Mouse (Mus musculus): ENCODE measurements around the gene Uvrag.

The Uvrag gene

DNA sequence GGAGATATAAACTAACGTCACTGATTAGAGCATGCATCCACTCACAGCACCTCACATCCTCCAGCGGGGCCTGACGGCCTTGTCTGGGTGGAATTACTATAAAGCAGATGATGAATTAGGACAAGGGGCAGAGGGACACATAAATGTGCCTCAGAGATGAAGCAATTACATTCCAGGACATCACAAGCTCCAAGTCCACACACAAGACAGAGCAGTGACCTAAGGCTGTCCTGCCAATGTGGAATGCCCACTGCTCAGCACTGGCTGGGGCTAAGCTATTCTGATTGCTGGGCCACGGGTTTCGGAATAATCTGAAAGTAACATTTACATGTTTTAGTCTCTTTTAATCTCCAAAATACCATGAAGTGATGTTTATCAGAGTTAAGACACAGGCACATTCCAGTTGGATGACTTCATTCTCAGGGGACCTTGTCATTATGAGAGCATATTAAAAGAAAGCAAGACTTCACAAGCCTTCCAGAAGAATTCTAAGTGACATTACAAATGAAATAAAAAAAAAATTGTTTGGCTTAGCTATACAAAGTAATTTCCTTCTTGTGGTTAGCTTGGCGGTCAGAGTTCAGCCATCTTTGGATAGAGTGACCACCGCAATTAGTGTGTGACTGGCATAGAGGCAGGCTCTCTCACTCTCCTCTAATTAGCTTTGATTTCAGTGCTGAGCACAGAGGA, 212.5 kb downstream of the Uvrag start:
- no peak for DNase-seq (ENCODE audit: low read depth)

DNA sequence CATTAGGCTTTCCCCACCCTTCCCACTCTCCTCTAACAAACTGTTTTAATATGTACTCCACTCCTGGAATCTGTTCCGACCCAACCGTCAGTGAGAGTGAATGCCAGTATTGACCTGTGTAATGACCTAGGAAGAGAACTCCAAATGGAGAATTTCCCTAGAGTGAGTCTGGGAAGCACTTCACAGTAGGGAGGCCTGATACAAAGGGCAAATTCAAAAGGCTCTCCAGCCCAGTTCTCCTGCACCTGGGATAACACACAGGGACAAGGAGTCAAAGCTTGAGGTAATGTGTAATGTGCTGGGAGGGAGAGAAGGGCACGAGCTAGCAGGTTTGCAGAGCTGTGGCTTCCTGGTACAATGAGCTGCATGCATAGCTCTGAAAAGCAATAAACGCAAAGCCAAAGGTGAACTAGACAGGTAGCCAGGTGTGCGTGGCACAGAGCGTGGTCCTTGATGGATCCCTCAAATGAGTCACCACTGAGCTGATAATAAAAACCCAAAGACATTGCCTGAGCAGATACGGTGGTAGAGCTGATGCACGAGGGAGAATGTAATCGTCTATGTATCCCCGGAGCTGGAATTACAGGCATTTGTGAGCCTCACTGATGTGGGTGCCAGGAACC, 213.9 kb downstream of the Uvrag start:
- DNase-seq (ENCODE audit: low read depth), result no peak

DNA sequence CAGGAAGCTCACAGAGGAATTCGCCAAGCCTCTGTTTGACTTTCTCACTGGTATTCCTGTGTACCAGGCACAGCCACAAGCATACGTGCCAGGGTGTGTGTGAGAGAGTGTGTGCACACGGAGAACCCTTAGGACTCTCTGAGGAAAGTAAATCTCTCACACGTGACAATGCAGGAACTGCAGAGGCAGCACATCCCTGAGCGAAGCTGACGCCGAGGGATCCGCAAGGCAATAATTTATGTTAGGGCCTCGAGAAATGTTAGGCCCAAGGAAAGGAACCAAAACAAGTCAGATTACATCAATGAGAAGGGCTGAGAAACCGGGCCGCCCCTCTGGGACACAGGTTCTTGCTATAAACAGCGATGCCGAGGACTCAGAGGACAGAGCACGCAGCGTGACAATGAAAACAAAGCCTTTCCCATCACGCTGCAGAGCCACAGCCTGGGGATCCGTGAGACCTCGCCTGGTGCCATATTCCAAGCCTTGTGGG, 216.5 kb downstream of the Uvrag start:
- DNase-seq (ENCODE audit: low read depth), result no peak

DNA sequence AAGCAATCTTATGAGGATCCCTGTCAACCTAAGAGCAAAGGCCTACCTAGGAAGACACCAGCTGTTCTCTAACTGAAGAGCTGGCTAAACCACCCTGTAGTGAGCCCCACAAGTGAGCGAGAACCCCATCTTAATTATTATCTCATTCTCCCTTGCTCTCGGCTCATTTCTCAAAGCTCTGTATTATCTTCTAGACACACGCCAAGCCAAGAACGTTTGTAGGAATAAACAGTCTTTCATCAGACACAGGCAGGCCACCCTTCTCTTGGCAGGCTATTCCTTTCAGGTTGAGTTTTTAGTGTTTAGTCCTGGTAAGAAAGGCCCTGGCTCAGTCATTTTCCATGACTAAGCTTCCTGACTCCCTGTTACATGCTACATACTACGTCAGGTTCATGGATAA, 218.0 kb downstream of the Uvrag start:
- peak; percentile 17 for DNase-seq (ENCODE audit: low read depth)

DNA sequence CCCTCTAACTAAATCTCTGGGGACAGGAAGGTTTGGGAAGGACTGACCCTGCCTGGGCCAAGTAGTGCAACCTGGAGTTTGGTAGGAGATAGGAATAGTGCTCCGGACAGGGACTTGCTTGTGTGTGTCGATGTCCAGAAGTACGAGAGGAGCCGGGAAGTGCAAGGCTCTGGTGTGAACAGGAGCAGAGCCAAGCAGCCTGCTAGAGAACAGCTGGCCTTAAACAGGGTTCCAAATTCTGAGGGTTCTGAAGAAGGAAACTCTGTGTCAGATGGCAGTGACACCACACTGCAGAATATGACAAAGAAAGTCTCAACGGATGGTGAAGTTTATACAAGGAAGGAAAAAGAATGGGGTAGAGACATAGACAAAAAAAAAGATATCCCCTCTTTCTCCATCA, 223.5 kb downstream of the Uvrag start:
- no peak for DNase-seq (ENCODE audit: low read depth)

DNA sequence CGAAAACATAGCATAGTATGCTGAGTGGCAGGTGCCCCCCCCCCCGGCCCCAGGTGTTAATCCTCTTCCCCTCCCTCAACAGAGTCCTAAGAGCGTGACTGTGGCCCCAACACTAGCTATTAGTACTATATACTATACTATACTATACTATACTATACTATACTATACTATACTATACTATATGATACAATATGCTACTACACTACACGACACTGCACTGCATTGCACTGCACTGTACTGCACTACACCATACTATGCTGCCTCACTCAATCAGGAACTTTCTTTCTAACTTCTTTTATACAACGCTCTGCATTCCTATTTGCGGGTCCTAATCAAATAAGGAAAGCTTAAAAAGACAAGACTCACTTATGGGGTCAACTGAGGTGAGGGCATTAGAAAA, 224.4 kb downstream of the Uvrag start:
- no peak for DNase-seq (ENCODE audit: low read depth)

DNA sequence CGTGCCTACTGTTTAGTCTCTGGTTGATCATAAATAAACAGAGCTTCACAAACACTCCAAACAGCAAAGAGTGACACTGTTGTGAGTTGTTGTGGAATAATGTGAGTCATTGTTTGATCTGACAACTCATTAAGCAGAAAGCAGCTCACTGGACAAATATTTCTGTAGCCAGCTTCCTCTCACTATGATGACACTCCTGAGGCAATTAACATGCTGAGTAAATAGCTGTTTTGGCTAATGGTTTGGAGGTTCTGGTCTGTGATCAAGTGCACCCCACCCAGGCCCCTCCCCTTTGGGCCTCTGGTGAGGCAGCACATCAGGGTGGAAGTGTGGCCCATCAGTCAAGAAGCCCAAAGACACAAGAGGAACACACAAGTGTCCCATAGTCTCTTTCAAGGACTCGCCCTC, 228.0 kb downstream of the Uvrag start:
- no peak for DNase-seq (ENCODE audit: low read depth)

DNA sequence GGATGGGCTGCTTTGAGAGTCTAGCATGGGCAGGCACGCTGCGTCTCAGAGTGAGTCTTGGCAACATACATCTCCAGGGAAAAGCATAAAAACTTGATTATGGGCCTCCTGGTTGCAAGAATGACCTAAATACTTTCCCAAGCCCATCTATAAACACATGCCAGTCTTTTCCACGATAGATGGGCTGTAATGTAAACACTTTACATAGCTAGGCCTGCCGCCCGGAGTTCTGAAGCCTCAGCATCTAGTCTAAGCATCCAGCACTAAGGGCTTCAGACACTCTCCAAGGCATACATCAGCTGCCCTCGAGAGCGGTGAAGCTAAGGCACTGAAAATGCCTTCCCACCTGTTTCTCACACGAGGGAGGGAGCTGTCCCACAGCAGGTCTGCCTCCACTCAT, 229.7 kb downstream of the Uvrag start:
- DNase-seq (ENCODE audit: low read depth), result no peak

DNA sequence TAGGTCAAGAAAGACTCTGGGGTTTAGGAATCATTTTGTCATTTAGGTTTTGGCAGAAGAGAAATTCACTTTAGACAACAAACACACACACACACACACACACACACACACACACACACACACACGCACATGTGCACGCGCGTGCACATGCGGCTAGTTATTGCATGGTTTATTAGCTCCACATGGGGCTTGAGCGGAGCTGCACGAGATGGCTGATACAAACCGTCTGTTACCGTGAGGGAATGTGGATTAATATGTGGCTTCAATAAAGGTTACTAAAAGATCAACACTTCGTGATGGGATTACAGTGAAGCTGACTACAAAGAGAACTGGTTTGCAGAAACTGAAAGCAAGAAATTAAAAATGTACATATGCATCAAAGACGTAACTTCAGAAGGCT, 230.2 kb downstream of the Uvrag start:
- DNase-seq (ENCODE audit: low read depth), result no peak

DNA sequence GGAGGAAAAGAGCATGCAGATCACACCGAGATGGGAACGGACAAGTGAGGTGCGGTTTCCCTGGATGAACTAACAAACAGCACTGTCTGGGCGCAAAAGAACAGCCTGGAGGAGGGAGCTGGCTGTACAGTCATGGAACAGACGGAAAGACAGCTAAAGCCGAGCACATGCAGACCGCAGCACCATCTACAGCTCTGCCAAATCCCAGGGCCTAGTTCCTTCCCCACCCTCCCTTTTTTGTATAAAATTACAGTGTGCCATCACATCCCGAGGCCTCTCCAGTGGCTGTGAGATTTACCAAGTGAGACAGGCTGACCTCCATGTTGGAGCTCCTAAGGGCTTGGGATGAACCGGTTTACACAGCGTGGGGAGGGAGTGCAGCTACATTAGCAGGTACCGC, 230.8 kb downstream of the Uvrag start:
- DNase-seq (ENCODE audit: low read depth), result no peak

DNA sequence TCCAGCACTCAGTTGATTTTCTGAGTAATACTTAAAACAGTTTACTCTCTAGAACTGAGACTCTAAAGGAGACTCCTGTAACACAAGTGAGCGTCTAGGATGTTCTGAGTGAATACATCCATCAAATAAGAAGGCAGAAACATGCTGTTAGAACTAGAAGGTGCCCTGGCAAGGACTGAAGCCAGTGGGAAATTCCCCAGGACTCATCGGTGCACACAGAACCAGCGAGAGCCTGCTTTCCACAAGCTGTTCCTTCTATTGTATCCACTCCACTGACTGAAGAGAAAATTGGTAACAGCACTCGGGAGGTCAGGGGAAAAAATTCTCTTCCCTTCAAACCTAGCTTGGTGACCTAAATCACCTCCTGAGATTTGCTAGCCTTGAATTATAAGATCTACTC, 233.5 kb downstream of the Uvrag start:
- DNase-seq (ENCODE audit: low read depth), result no peak

DNA sequence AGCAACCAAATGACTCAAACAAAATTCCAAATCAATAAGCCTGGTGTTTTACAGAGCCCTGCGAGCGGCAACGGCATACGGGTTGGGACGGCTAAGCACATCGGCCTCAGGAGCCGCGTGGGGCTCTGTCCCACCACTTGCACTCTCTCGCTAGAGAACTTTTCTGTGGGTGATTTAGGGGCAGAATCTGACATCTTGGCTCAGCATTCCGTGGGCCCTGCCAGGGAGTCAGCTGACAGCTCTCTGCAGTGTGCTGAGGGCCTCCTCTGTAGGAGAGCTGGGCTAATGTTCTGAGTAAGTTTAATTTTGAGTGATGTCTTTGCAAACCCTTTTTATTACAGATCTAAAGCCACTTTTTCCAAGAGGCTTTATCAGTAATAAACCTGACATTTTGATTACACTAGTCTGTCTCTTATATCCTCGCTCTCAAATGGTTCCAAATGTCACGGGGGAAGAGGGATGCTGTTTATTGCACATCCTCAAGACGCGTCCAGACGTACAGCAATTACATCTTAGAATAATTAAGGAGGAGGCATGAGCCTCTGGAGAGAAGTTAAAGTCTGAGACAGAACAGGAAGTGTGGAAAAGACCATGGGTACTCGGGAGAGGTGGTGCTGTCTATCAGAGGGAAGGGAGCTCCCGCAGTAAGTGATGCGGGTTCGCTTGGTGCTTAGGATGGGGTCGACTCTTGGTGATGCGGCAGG, 236.1 kb downstream of the Uvrag start:
- no peak for DNase-seq (ENCODE audit: low read depth)

DNA sequence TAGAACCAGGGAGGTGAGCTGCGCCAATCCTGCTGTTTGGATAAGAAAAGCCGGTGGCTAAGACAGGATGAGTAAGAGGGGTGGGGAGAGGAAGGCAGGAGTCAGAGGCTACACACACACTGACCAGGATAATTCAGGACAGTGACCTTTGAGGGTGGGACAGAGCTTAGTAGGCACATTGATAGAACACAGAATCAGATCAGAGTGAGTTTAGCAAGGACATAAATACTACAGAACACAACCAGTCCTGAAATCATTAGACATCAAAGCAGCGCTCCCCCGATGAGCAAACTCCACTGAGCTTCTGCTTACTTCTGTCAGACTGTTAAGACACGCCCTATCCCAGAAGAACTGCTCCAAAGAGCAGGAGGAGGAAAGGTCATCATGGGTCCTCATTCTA, 237.1 kb downstream of the Uvrag start:
- DNase-seq (ENCODE audit: low read depth), result no peak

DNA sequence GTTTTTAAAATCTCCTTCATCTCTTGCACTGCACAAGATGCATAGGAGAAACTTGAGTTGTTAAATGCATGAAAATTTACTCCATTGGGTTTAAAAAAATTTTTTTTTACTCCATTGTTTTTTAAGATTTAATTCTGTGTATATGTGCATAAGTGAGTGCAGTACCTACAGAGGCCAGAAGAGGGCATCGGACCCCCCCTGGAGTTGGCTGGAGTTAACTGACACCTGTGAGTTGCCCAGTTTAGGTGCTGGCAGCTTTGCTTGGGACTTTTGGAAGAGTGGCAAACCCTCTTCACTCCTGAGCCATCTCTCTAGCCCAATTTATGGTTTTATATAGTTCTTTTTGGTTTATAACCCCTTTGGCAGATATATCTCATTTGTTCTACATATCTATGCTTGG, 239.8 kb downstream of the Uvrag start:
- no peak for DNase-seq (ENCODE audit: low read depth)

DNA sequence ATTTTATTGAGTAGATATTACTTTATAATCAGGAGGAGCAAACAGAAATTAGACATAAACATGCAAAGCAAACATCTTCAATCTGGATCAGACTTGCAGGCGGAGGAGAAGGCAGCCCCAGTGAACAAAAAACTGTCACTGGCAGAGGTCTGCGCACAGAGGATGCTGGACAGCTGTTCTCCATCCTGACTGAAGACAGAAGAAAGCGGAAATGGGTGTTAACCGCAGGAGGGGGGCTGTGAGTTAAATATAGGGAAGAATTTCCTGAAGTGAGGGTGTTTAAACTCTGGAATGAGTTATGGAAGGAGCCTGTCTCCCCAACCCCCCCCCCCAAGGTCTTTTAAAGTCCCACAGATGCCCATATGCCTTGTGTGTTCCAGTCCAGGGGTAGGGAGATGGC, 241.1 kb downstream of the Uvrag start:
- DNase-seq (ENCODE audit: low read depth), result no peak

DNA sequence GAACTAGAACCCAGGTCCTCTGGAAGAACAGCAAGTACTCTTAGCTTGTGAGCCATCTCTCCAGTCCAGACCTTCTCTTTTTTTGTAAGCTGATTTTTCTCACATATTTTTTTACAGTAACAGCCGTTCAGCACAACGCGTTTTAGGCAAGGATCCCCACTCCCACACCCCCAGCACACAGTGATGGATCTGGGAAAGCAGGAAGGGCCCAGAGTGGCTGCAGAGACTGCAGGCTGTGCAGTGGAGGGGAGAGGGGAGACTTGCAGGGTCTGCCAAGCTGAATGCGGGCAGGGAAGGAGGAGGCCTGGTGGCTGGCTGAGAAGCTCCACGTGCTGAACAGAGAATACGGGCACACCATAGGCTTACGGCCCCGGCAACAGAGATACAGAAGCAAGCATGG, 243.6 kb downstream of the Uvrag start:
- no peak for DNase-seq (ENCODE audit: low read depth)

DNA sequence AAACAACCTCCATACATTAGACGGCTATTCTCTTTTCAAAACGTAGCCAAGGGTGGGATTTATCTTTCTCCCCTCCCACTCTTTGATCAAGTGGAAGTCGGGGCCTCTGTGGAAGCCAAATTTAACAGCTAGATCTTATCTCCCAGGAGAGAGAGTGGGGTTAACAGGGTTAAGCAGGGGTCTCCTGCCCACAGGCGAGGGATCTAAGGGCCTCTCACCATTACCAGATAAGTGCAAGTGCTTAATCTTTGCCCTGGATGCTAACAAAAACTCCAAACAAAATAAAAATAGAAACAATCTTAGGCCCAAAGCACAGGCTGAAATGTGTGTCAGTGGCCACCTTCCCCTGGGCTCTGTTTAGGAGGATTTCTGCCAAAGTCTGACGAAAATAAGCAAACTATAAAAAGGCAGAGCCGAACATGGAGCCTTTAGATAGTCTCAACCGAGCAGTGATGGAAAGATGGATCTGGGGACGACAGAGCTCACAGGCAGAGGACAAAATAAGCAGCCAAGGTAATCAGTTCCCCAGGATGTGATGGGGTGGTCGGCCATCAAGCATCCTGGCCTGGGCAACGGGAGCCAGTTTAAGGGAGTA, 245.3 kb downstream of the Uvrag start:
- DNase-seq (ENCODE audit: low read depth), result no peak

DNA sequence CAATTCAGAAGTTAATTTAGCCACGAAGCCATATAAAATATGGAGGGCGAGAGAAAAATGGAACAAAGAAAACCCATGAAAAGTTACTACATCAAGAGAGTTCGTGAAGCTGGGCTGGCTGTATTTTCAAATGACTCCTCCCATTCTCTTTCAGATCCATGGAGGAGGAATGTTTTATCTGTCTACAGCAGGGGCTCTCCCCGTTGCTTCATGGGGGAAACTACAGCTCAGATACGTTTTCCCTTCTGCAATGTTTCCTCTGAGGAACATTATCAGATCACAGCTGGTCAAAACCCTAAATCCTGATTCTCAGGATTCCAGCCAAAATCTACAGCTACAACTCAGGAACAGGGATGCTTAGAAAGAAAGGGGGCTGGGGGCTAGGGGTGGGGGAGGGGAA, 246.2 kb downstream of the Uvrag start:
- no peak for DNase-seq (ENCODE audit: low read depth)

DNA sequence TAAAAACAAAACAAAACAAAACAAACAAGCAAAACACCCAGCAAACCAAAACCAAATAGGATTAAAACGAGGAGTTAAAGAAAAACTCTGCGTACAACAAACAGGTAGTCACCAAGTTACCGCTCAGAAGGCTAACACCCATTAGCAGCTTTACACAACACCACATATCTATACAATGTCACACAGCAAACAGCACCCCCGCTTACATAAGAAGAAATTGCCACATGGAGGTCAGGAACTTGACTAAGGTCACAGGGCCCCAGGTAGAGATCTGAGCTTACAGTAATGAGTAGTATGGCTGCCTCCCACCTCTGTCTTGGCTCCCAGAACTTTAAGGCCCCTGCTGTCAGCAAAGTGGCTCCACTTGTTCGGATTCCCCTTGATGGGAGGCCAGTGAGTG, 246.6 kb downstream of the Uvrag start:
- no peak for DNase-seq (ENCODE audit: low read depth)

DNA sequence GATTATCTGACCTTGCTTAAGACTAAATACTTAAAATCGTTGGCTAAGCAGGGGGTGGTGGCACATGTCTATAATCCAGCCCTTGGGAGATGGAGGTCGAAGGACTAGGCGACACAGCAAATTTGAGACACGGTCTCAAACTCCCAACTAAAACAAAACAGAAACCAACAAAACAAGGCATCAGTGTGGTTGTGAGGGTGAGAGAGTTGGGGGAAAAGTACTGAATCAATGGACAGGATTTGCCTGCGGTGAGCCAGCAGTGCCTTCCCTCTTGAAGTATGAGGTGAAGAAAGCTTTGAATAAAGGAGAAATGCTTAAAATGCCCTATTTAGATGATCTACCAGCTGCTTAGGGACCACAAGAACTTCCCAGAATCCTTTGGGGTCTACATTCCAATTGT, 247.8 kb downstream of the Uvrag start:
- no peak for DNase-seq (ENCODE audit: low read depth)

DNA sequence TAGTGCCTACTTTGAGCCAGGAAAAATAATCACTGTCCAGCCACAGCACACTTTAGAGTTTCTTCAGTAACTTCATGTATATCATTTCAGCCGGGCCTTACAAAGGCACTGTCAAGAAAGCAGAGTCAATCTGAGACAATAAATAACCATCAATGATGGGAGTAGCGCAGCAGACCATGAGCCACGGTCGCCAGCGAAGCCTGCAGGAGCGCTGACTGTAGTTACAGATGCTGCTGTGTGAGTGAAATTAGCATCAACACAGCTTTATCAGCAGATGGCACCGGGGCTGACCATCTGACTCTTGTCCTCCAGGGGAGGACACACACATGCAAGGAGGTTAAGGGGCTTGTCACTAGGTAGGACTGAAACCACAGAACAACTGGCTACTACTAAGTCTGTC, 251.7 kb downstream of the Uvrag start:
- DNase-seq (ENCODE audit: low read depth), result no peak

DNA sequence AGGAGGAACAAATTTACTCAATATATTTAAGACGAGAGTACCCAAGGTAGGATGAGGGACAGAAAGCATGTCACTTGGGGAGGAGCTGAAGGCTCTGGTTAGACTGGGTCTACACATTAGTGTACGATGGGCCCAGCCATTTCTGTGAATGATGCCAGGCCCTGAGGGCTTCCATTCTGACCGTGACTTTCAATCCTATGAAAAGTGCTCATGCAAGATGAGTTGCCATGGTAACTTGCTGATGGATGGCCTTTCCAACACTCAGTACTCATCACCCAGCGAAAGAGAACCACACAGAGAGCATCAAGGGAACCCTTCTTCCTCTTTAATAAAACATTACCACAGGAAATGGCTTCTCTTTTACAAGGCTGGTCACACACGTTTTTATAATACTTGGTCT, 252.1 kb downstream of the Uvrag start:
- DNase-seq (ENCODE audit: low read depth), result no peak

DNA sequence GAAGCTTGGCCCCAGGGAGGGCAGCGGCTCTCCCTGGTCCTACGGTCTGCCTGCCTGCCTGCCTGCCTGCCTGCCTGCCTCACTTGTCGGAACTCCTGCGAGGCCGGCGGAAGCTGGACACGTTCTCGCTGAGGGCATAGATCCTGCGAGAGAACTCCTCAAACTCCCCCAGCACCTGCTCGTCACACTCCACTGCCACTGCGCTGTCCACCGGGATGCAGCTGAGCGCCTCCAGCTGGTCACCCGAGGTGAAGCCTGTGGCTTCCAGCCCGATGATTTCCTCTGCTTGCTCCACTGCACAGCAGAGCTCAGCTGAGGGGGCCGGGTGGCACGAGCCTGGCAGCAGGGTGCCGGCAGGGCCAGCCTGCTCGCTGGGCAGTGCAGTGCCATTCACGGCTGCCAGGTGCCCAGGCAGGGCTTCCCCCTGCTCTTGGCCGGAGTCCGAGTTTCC, 253.1 kb downstream of the Uvrag start:
- no peak for DNase-seq (ENCODE audit: low read depth)

Data from c-Kit-positive CD71-positive TER-119-negative erythroid progenitor cells, embryonic 14.5 days (primary cell).